Mouse (Mus musculus) CH12.LX (cell line): ENCODE data around the gene Slc44a3. TPM values are rescaled to one million over a fixed set of nuclear protein-coding genes. Genes with fewer than 3 reads are reported as not detected.

ENCODE experiments used
- DNase-seq: peaks from one replicate; pipeline ENCODE4 v3.0.0-alpha.2; 2013; ENCODE audit errors: extremely low read depth
- H3K27ac ChIP-seq: 2 replicates; pipeline ENCODE4 v1.5.1; 2012; ENCODE audit warnings: low read depth, mild to moderate bottlenecking, control low read depth, moderate library complexity; ENCODE audit not compliant: insufficient read depth
- H3K27me3 ChIP-seq: replicated peaks from 2 replicates; pipeline ENCODE3; 2012; ENCODE audit warnings: inconsistent platforms
- H3K36me3 ChIP-seq, 2 experiments: replicated peaks in 1 of 2; 2 replicates each; pipeline versions ENCODE3 to v1.6.1; 2012; ENCODE audit warnings: inconsistent platforms in 1 of 2, low read length in 1 of 2, mild to moderate bottlenecking in 1 of 2, mixed read lengths in 1 of 2, moderate library complexity in 1 of 2; ENCODE audit not compliant: control insufficient read depth in 1 of 2, insufficient read depth in 1 of 2
- H3K4me1 ChIP-seq, 2 experiments: 2 replicates each; pipeline ENCODE4 v1.6.1; 2012; ENCODE audit warnings: inconsistent platforms in 1 of 2, moderate library complexity in 1 of 2; ENCODE audit not compliant: insufficient read depth in 2 of 2, control insufficient read depth in 1 of 2
- H3K4me2 ChIP-seq: 2 replicates; pipeline ENCODE4 v1.6.1; 2012; ENCODE audit warnings: low read depth, mild to moderate bottlenecking, control low read depth; ENCODE audit not compliant: poor library complexity, insufficient read depth, severe bottlenecking
- H3K4me3 ChIP-seq, 3 experiments: fragments of 150-350 bp in 1 of 3; sonication (generic) in 1 of 3; replicated peaks in 1 of 3; 2 replicates each; pipeline versions ENCODE3 to v1.5.1; 2011 to 2012; ENCODE audit warnings: low read depth in 2 of 3, low read length in 2 of 3, mild to moderate bottlenecking in 2 of 3, moderate library complexity in 2 of 3, control low read depth in 1 of 3, improper control_type of control experiment in 1 of 3, inconsistent platforms in 1 of 3, mixed read lengths in 1 of 3; ENCODE audit not compliant: poor library complexity in 1 of 3
- H3K79me2 ChIP-seq: replicated peaks from 2 replicates; pipeline ENCODE4 v1.6.1; 2012; ENCODE audit warnings: mild to moderate bottlenecking, moderate library complexity; ENCODE audit not compliant: control insufficient read depth, poor library complexity, insufficient read depth, severe bottlenecking; ENCODE audit errors: extremely low read depth
- H3K9ac ChIP-seq: 2 replicates; pipeline ENCODE4 v1.6.1; 2012; ENCODE audit warnings: low read depth, mild to moderate bottlenecking, control low read depth, moderate library complexity; ENCODE audit not compliant: insufficient read depth
- H3K9me3 ChIP-seq: replicated peaks from 2 replicates; pipeline ENCODE3; 2012; ENCODE audit warnings: low read length, inconsistent platforms, mixed read lengths
- CHD1 ChIP-seq: IDR thresholded peaks from 2 replicates; pipeline ENCODE4 v1.6.1; 2012; ENCODE audit warnings: low read depth, low read length, improper control_type of control experiment, inconsistent platforms
- CHD2 ChIP-seq: IDR thresholded peaks from 2 replicates; pipeline ENCODE4 v1.6.1; 2011; ENCODE audit warnings: low read length, improper control_type of control experiment
- CTCF ChIP-seq, 2 experiments: IDR thresholded peaks in 1 of 2; conservative IDR thresholded peaks in 1 of 2; 2 replicates each; pipeline ENCODE4 v1.5.1; 2011 to 2012; ENCODE audit warnings: low read depth in 2 of 2, low read length in 2 of 2, improper control_type of control experiment in 1 of 2, inconsistent platforms in 1 of 2, mild to moderate bottlenecking in 1 of 2, moderate library complexity in 1 of 2
- E2F4 ChIP-seq: IDR thresholded peaks from 2 replicates; pipeline ENCODE4 v1.6.1; 2011; ENCODE audit warnings: low read depth, low read length, improper control_type of control experiment; ENCODE audit not compliant: insufficient replicate concordance
- ELF1 ChIP-seq: IDR thresholded peaks from 2 replicates; pipeline ENCODE4 v1.6.1; 2014; ENCODE audit warnings: low read depth, mild to moderate bottlenecking, inconsistent platforms, low read length, improper control_type of control experiment
- ETS1 ChIP-seq: conservative IDR thresholded peaks from 2 replicates; pipeline ENCODE4 v1.6.1; 2012; ENCODE audit warnings: low read depth, mild to moderate bottlenecking, inconsistent platforms, low read length, improper control_type of control experiment, moderate library complexity
- HCFC1 ChIP-seq: IDR thresholded peaks from 2 replicates; pipeline ENCODE4 v1.6.1; 2012; ENCODE audit warnings: low read depth, mild to moderate bottlenecking, inconsistent platforms, low read length, improper control_type of control experiment
- IRF4 ChIP-seq: IDR thresholded peaks from 2 replicates; pipeline ENCODE4 v1.6.1; 2014; ENCODE audit warnings: low read depth, mild to moderate bottlenecking, inconsistent platforms, low read length, improper control_type of control experiment
- JUN ChIP-seq: IDR thresholded peaks from 2 replicates; pipeline ENCODE4 v1.6.1; 2011; ENCODE audit warnings: low read depth, mild to moderate bottlenecking, low read length, improper control_type of control experiment, moderate library complexity; ENCODE audit not compliant: insufficient read depth
- RAD21 ChIP-seq: IDR thresholded peaks from 2 replicates; pipeline ENCODE4 v1.6.1; 2011; ENCODE audit warnings: low read depth, mild to moderate bottlenecking, low read length, improper control_type of control experiment, moderate library complexity
- RCOR1 ChIP-seq: conservative IDR thresholded peaks from 2 replicates; pipeline ENCODE4 v1.6.1; 2012; ENCODE audit warnings: low read depth, mild to moderate bottlenecking, inconsistent platforms, low read length, improper control_type of control experiment
- SIN3A ChIP-seq: IDR thresholded peaks from 2 replicates; pipeline ENCODE4 v1.6.1; 2012; ENCODE audit warnings: low read length, improper control_type of control experiment, inconsistent platforms
- SMC3 ChIP-seq: IDR thresholded peaks from 2 replicates; pipeline ENCODE4 v1.6.1; 2011; ENCODE audit warnings: low read depth, low read length, improper control_type of control experiment
- UBTF ChIP-seq: IDR thresholded peaks from 2 replicates; pipeline ENCODE4 v1.6.1; 2012; ENCODE audit warnings: low read depth, mild to moderate bottlenecking, inconsistent platforms, low read length, improper control_type of control experiment, moderate library complexity
- USF2 ChIP-seq: conservative IDR thresholded peaks from 2 replicates; pipeline ENCODE4 v1.6.1; 2011; ENCODE audit warnings: low read depth, low read length, improper control_type of control experiment
- ZC3H11A ChIP-seq: IDR thresholded peaks from 2 replicates; pipeline ENCODE4 v1.6.1; 2012; ENCODE audit warnings: low read depth, mild to moderate bottlenecking, inconsistent platforms, low read length, improper control_type of control experiment
- ZKSCAN1 ChIP-seq: IDR thresholded peaks from 2 replicates; pipeline ENCODE4 v1.6.1; 2012; ENCODE audit warnings: low read depth, inconsistent platforms, low read length, improper control_type of control experiment, borderline replicate concordance
- ZMIZ1 ChIP-seq: IDR thresholded peaks from 2 replicates; pipeline ENCODE4 v1.6.1; 2012; ENCODE audit warnings: low read depth, mild to moderate bottlenecking, inconsistent platforms, low read length, improper control_type of control experiment
- dilution Hi-C: fragments of 300-500 bp; cut with MboI; formaldehyde crosslinking; loops from 2 replicates; pipeline ENCODE4 v1.14.3; 2020; ENCODE audit warnings: low sequenced_read_pairs; ENCODE audit not compliant: extremely low pct_unique_long_range_greater_than_20kb, extremely low pct_ligation_motif_present
- in situ Hi-C: fragments of 300-500 bp; cut with MboI; formaldehyde crosslinking; loops from 3 replicates; pipeline ENCODE4 v1.14.3; 2019; ENCODE audit warnings: low sequenced_read_pairs, low pct_ligation_motif_present, low pct_unique_long_range_greater_than_20kb, mixed read lengths
- polyA plus RNA-seq: library from polyadenylated mRNA; unstranded; fragments of >175 nt; gene quantifications from 2 replicates; pipeline ENCODE4 v1.2.1, GENCODE M21; 2012; ENCODE audit warnings: low read depth; ENCODE audit not compliant: insufficient read length
- total RNA-seq, 2 experiments: library from RNA; depleted of rRNA; stranded (reverse); fragments of 300-350 nt in 1 of 2; fragments of >200 nt in 1 of 2; gene quantifications; 2 replicates each; pipeline ENCODE4 v1.2.3; 2012 to 2014

Gene Slc44a3
- total and polyA plus RNA-seq, 3 experiments, result not detected

DNA sequence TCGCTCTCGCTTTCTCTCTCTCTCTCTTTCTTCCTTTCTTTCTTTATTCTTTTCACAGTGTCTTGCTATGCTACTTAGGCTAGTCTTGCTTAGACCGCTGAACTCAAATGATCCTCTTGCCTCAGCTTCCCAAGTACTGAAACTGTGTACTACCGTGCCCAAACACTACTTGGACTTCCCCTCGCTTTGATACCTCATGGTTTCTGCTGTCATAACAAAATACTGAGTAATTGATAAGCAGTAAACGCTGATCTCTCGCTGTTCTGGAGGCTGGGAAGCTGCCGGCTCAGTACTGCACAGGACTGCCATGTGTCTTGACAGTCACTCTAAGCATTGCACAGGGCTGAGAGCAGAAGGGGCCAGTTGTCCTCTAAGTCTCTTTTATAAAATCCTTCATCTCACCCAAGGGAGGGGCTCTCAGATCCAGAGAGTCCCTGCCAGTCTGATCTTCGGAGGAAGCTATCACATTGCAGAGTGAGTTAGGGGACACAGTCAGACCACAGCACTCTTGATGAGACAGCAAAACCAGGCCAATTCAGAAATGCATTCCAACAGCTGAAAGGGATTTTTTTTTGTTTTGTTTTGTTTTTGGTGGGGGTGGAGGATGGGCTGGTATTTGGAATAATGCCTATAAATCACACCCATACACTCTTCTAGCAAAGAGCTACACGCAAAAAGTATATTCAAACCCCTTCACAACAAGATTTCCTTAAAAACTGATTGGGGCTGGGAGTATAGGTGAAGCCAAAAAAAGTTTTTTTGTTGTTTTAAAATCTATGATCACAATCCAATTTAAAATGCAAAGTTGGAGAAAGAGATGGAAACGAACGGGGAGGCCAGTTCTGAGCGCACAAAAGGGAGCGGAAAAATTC lies 114.6 kb downstream of the Slc44a3 start:
- H3K9me3 ChIP-seq, result peaks cover 2% of the 10 kb centered on the region
- no peak overlapping the region for H3K27ac ChIP-seq
- TF ChIP-seq ETS1, result no peak
- TF ChIP-seq CHD1, result no peak
- no peak for TF ChIP-seq CTCF (conservative IDR thresholded peaks at IDR 0.05 in 1 of 2, IDR thresholded peaks at IDR 0.05 in 1 of 2; ENCODE audit: low read depth in 2 of 2, low read length in 2 of 2)
- TF ChIP-seq E2F4, result no peak
- no peak for TF ChIP-seq ZC3H11A
- no peak for TF ChIP-seq RCOR1
- no peak for TF ChIP-seq ELF1
- TF ChIP-seq USF2, result no peak
- no peak for TF ChIP-seq RAD21
- TF ChIP-seq IRF4, result no peak
- no peak for TF ChIP-seq ZMIZ1
- TF ChIP-seq HCFC1, result no peak
- TF ChIP-seq ZKSCAN1, result no peak
- no peak for TF ChIP-seq CHD2
- TF ChIP-seq SMC3, result no peak
- TF ChIP-seq UBTF, result no peak
- no peak for TF ChIP-seq SIN3A
- TF ChIP-seq JUN, result no peak
- TF ChIP-seq, all 38 proteins: peak for 0
- Histone ChIP-seq H3K4me2 (no peak overlapping the region), H3K27me3 (no peaks in the 10 kb centered on the region), H3K4me3 (no peak overlapping the region), H3K4me1 (peaks cover 0 to 12% of the 10 kb centered on the region in 2 experiments; a peak in 2 of 4 replicates), H3K9ac (no peak overlapping the region), H3K79me2 (no peaks in the 10 kb centered on the region), H3K36me3 (no peaks in the 10 kb centered on the region)
- dilution Hi-C loops, result no loop called here
- DNase-seq, result no peak
- in situ Hi-C loops, result no loop called here
